Mouse (Mus musculus) mature B cell (primary cell): ENCODE measurements around the gene Slc35g1.

Source experiments
- in situ Hi-C: fragments of 300-500 bp; cut with MboI; formaldehyde crosslinking; loops from 2 replicates; pipeline ENCODE4 v1.14.3; 2019

Gene Slc35g1

GRCm38 (mm10) chr19:38395701-38396632, at the start of gene Slc35g1:
Gene Slc35g1 (plus strand): TSS chr19:38395980.
- in situ Hi-C loops, result no loop called here

- in situ Hi-C loops, result no loop called here
Observed at GRCm38 (mm10) chr19:38348271-38349012, 47.3 kb upstream of the Slc35g1 start.

DNA sequence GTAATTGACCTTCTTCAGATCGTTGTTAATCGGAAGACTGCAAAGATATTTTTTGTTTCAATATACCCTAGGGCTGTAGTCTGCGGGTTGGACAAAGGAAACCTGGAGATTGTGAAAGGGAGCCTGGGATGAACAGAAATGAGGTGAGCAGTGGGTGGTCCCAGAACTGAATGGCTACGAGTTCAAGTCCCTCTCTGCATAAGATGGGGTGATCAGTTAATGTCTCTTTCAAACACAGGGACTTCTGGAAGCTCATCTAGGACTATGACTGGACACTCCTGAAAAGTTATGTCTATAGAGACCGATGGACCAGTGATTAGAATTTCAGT, 46.8 kb upstream of the Slc35g1 start:
- in situ Hi-C loops, result no loop called here

GRCm38 (mm10) chr19:38351202-38351601, 44.6 kb upstream of the Slc35g1 start:
- in situ Hi-C loops, result loop anchor here (25.0 kb wide), 1 partner anchor 414 kb away; no protein-coding TSS in a partner anchor

DNA sequence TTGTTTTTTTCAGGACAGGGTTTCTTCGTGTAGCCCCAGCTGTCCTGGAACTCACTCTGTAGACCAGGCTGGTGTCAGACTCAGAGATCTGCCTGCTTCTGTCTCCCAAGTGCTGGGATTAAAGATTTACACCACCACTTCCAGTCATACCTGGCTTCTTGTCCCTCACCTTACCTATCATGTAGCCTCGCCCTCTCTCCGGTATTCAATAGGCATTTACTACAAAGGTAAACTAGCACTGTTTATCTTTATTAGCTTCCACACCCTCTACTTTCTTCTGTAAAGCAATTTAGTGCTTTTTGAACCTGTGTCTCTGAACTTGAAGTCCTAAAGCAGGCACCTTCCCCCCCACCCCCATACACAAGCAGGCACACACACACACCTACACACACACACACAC, 44.1 kb upstream of the Slc35g1 start:
- in situ Hi-C loops, result loop anchor here (25.0 kb wide), 1 partner anchor 414 kb away; no protein-coding TSS in a partner anchor

- in situ Hi-C loops, result loop anchor here (25.0 kb wide), 1 partner anchor 415 kb away; no protein-coding TSS in a partner anchor
Observed at GRCm38 (mm10) chr19:38352495-38353130, 43.2 kb upstream of the Slc35g1 start.

- in situ Hi-C loops, result loop anchor here (25.0 kb wide), 1 partner anchor 417 kb away; no protein-coding TSS in a partner anchor
Observed at GRCm38 (mm10) chr19:38354279-38354678, 41.5 kb upstream of the Slc35g1 start.

DNA sequence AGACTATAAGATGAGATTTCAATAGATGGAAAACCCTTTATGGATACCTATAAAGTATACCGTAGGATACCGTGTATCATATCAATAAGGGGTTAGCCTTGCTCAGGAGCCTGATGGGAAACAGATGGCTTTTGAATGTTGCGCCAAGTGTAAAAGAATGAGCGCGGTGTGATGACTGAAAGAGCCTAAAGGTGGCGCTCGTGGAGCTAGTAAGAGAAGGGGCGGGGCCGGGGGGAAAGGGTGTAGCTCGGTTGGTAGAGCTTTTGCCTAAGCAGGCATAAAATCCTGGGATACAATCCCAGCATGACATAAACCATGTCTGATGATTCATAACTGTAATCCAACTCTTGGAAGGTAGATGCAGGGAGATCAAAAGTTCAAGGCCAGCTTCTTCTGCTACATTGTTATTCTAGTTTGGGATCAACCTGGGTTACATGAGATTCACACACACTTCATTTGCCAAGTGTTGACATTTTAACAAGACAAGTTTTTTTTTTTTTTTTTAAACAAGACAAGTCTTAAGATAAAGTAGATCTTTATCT, 40.9 kb upstream of the Slc35g1 start:
- in situ Hi-C loops, result loop anchor here (25.0 kb wide), 1 partner anchor 418 kb away; no protein-coding TSS in a partner anchor

- in situ Hi-C loops, result loop anchor here (25.0 kb wide), 1 partner anchor 419 kb away; no protein-coding TSS in a partner anchor
Observed at GRCm38 (mm10) chr19:38356211-38356828, 39.5 kb upstream of the Slc35g1 start.

DNA sequence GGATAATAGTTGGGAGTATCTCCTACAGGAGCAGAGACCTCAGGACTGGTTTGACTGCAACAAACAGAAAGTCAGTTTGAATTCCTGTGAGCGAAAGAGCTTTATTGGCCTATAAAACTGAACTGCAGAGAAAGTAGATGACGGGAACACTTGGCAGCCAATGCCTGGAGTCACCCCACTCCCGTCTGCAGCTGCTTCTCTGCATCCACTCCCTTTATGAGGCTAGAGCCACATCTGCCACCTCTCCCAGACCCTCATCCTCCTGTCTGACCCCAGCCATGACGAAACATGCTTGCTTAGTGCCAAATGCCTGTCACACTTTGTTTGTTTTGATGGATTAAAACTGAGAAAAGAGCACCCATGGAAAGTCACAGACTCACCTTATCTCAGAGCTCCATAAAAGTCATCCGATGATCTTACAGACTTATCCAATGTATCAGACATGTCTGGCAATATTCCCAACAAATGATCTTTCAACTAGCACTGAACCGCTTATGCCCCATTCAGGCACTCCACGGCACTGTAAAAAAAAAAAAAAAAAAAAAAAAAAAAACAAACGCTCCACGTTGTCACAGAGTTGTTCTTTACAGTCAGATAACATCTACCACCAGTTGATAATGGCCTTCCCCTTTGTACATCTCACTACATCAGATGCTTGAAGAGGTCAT, 37.7 kb upstream of the Slc35g1 start:
- in situ Hi-C loops, result loop anchor here (25.0 kb wide), 1 partner anchor 421 kb away; no protein-coding TSS in a partner anchor

DNA sequence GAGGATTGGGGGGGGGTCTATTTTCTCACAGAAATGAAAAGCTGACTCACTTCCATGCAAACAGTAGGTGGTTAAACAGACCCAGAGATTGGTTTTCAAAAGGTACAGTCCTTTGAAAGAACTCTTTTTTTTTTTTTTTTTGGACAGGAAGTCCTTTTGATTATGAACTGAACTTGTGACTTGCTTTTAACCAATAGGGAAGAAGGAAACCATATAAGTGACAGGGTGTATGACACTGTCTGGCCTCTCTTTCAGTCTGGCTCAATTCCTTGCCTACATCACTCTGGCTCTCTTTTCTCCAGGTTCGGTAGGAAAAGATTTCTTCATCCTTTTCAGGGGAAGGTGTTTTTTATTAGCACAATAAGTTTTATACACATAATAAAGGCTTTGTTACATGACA, 36.5 kb upstream of the Slc35g1 start:
- in situ Hi-C loops, result loop anchor here (25.0 kb wide), 1 partner anchor 422 kb away; no protein-coding TSS in a partner anchor

DNA sequence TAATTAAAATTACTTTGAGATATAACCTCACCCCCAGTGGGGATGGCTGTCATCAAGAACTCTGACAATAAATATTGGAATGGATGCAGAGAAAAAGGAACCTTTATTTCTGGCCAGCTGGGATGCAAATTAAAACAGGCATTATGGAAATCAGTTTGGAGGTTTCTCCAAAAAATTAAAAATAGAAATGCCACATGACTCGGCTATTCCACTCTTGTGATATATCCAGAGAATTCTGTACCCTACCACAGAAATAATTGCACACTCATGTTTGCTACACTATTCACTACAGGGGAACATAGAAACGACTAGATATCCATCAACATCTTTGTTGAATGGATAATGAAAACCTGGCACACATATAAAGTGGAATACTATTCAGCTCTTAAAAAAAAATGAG, 33.9 kb upstream of the Slc35g1 start:
- in situ Hi-C loops, result loop anchor here (25.0 kb wide), 1 partner anchor 425 kb away; no protein-coding TSS in a partner anchor

DNA sequence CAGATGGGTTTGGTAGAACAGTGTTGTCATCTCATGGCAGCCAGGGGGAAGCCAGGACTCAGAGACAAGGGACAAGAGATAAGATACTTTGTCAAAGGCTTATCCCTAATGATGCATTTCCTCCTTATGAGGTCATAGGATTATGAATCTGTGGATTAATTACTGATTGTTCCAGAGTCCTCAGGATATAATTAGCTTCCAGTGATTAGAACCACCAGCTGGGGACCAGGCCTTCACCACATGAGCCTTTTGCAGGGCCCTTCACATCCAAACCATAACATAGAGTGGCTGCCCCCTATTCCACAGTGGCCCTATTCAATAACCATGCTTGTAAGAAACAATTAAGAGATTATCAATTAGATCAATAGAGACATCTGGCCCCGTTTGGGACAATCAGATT, 32.4 kb upstream of the Slc35g1 start:
- in situ Hi-C loops, result loop anchor here (25.0 kb wide), 1 partner anchor 426 kb away; no protein-coding TSS in a partner anchor

- in situ Hi-C loops, result loop anchor here (25.0 kb wide), 1 partner anchor 427 kb away; no protein-coding TSS in a partner anchor
Observed at GRCm38 (mm10) chr19:38363879-38364659, 31.7 kb upstream of the Slc35g1 start.

DNA sequence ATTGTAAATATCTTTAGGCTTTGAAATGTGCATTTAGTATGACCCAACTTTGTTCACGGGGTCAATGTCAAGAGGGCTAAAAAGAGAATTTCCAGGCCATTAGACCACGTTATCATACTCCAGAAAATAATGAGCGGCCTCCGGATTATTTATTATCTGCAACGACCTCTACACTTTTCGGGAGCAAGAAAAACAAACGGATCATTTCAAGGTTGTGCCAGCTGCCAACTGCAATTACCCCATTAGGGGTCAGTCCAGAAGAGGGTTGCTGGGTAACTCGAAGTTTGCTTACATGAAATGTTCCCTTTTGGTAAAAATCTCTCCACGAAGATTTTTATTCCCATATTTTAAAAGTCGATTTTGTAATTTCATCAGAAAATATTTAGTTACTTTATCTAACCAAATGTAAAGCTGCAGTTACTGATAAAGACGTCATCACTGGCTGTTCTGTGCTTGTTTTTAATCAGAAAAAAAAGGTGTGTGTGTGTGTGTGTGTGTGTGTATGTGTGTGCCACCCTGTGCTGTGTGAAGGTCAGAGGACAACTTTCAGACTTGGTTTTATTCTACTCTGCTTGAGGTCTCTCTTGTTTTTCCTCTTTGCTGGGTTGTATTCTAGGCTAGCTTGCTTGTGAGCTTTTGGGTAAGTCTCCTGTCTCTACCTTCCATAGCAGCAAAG, 30.7 kb upstream of the Slc35g1 start:
- in situ Hi-C loops, result loop anchor here (25.0 kb wide), 1 partner anchor 428 kb away; no protein-coding TSS in a partner anchor

DNA sequence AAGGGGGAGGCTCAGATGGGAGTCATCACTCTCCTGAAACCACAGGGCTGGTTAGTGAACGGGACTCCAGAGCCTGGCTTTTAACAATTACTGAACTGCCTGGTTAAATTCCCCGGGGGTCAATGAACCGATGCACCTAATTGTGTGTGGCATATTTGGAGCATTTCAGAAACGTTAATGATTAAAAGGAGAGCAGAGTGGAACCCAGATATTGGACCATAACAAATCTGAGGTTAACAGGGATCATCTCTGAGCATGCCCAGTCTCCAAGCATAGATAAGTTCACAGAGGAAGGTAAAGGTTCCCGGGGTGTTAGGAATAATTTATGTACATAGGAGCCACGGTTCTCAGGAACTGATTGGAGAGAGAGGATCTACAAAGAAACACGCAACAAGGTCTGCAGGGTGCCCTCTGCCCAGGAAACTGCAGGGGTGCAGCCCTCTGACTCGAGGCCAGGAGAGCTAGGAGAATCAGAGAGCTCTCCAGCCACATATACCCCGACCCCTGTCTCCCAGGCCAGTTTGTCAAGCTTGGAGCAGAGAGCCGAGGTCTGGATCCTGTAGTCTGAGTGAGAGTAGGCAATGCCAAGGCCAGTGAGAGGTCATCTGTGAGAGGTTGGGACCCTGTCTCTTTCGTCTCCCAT, 23.2 kb upstream of the Slc35g1 start:
- in situ Hi-C loops, result loop anchor here (25.0 kb wide), 1 partner anchor 435 kb away; no protein-coding TSS in a partner anchor

- in situ Hi-C loops, result loop anchor here (25.0 kb wide), 1 partner anchor 436 kb away; no protein-coding TSS in a partner anchor
Observed at GRCm38 (mm10) chr19:38373371-38373770, 22.4 kb upstream of the Slc35g1 start.

DNA sequence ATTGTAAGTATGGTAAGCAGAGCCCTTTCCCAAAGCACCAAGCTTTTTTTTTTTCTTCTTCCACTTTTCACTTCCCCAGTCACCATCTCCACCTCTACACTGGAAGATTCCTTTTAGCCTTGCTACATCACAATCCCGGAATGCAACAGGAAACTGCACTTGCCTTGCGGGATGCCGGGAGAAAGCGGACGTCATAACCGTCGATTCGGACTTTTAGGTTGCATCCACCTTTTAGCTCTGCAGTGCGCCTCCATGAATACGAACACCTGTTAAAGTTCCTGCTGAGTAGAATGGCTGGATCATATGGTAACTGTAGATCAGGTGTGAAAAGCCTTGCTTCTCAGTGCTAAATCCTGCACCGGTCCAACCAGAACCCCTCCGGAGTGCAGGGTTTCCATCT, 12.0 kb upstream of the Slc35g1 start:
- in situ Hi-C loops, result no loop called here
